Mouse (Mus musculus) intestine, embryonic 16.5 days (tissue): ENCODE data around the gene Fdxr. TPM values are rescaled to one million over a fixed set of nuclear protein-coding genes. Genes with fewer than 3 reads are reported as not detected.

Source experiments
- microRNA-seq: library from miRNA; unstranded; fragments of <30 nt; microRNA quantifications from one replicate; pipeline ENCODE4, GENCODE M21; 2016
- polyA plus RNA-seq: library from polyadenylated mRNA; unstranded; fragments of >200 nt; fragmentation: Nextera tagmentation; extraction: Ambion mirVana; gene quantifications from 2 replicates; pipeline ENCODE4 v1.2.1, GENCODE M21; 2015

Gene Fdxr
- polyA plus RNA-seq, 1 experiment from 2014 or later, result 22.9 TPM

Small RNA genes within 50 kb of the gene (microRNA-seq; reads per million reads assigned to microRNA genes)
- not detected for gene Gm25837

Other genes with a start within 250 kb of the Fdxr start
- not detected in 2 replicates for gene Cd300ld5, start 239.3 kb downstream of the Fdxr start, polyA plus RNA-seq
- not detected in 2 replicates for gene Cd300ld3, start 228.6 kb downstream of the Fdxr start, polyA plus RNA-seq
- gene Cd300e, start 214.9 kb downstream of the Fdxr start, polyA plus RNA-seq, result 0.12 and 0.42 TPM in 2 replicates
- gene Rab37, start 185.6 kb downstream of the Fdxr start, polyA plus RNA-seq, result 4.0 and 4.2 TPM in 2 replicates
- 1.2 and 1.6 TPM in 2 replicates for gene Cd300lf, start 143.1 kb downstream of the Fdxr start, polyA plus RNA-seq
- 380 and 424 TPM in 2 replicates for gene Slc9a3r1, start 113.7 kb downstream of the Fdxr start, polyA plus RNA-seq
- gene Tmem104, start 89.6 kb downstream of the Fdxr start, polyA plus RNA-seq, result 11.6 and 13.2 TPM in 2 replicates
- 24.9 and 26.5 TPM in 2 replicates for gene Nat9, start 89.2 kb downstream of the Fdxr start, polyA plus RNA-seq
- gene Grin2c, start 9.8 kb downstream of the Fdxr start, polyA plus RNA-seq, result 0.06 TPM in 1 of 2 replicates, not detected in the other
- 1.2 and 1.5 TPM in 2 replicates for gene Fads6, start 20.6 kb upstream of the Fdxr start, polyA plus RNA-seq
- 0.11 TPM in 1 of 2 replicates, not detected in the other for gene Otop2, start 30.1 kb upstream of the Fdxr start, polyA plus RNA-seq
- gene Ush1g, start 45.0 kb upstream of the Fdxr start, polyA plus RNA-seq, result 0.06 and 0.11 TPM in 2 replicates
- 1.5 and 2.1 TPM in 2 replicates for gene Otop3, start 57.7 kb upstream of the Fdxr start, polyA plus RNA-seq
- 20.5 and 22.0 TPM in 2 replicates for gene Hid1, start 90.7 kb upstream of the Fdxr start, polyA plus RNA-seq
- 4.6 and 5.1 TPM in 2 replicates for gene Cdr2l, start 104.9 kb upstream of the Fdxr start, polyA plus RNA-seq
- gene Mrpl58, start 126.7 kb upstream of the Fdxr start, polyA plus RNA-seq, result 180 and 194 TPM in 2 replicates
- gene Atp5h, start 142.9 kb upstream of the Fdxr start, polyA plus RNA-seq, result 985 and 1,025 TPM in 2 replicates
- gene Kctd2, start 143.1 kb upstream of the Fdxr start, polyA plus RNA-seq, result 2.8 and 3.5 TPM in 2 replicates
- 1.1 and 1.4 TPM in 2 replicates for gene Trim80, start 163.5 kb upstream of the Fdxr start, polyA plus RNA-seq
- 3.0 and 3.1 TPM in 2 replicates for gene Slc16a5, start 185.4 kb upstream of the Fdxr start, polyA plus RNA-seq
- 8.0 and 9.2 TPM in 2 replicates for gene Armc7, start 198.6 kb upstream of the Fdxr start, polyA plus RNA-seq
- gene Nt5c, start 214.8 kb upstream of the Fdxr start, polyA plus RNA-seq, result 166 and 174 TPM in 2 replicates
- gene Jpt1, start 237.3 kb upstream of the Fdxr start, polyA plus RNA-seq, result 454 and 496 TPM in 2 replicates